Mouse (Mus musculus) left cerebral cortex, adult 9 months (tissue): ENCODE results near the gene Rac2.

Source experiments
- DNase-seq, 2 experiments: peaks; one replicate each; pipeline ENCODE4 v3.0.0; 2022; ENCODE audit warnings: low spot score in 2 of 2

The Rac2 gene

DNA sequence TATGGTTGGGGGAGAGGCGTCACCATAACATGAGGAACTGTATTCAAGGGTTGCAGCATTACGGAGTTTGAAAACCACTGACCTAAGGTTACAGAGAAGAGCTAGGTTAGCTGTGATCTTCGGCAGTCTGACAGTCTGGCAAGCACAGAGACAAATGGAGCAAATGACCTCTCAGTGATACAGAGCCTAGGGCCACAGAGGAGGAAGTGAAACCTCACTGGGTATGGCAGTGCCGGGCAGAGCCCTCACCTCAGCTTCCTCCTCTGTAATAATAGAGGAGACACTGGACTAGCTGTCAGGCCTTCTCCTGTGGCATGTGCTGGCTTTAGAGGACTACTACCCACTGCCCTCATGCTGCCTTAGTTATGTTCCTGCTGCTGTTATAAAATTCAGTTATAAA is 16.3 kb upstream of the Rac2 start:
- no peak for DNase-seq

DNA sequence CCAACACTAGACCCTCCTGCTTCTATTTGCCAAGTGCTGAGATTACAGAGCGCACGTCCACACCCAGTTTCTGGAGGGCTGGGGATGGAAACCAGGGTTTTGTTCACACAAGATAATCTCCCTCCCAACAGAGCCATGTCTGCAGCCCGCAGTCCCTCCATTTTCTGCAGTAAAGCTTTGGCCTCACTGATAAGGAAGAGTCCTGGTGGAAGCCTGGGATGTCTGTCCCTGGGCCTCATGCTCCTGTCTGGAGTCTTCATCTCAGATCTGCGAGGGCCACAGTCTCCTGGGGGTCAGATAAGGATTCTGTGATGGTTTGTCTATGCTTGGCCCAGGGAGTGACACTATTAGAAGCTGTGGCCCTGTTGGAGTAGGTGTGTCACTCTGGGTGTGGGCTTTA is 15.5 kb upstream of the Rac2 start:
- DNase-seq, result no peak

DNA sequence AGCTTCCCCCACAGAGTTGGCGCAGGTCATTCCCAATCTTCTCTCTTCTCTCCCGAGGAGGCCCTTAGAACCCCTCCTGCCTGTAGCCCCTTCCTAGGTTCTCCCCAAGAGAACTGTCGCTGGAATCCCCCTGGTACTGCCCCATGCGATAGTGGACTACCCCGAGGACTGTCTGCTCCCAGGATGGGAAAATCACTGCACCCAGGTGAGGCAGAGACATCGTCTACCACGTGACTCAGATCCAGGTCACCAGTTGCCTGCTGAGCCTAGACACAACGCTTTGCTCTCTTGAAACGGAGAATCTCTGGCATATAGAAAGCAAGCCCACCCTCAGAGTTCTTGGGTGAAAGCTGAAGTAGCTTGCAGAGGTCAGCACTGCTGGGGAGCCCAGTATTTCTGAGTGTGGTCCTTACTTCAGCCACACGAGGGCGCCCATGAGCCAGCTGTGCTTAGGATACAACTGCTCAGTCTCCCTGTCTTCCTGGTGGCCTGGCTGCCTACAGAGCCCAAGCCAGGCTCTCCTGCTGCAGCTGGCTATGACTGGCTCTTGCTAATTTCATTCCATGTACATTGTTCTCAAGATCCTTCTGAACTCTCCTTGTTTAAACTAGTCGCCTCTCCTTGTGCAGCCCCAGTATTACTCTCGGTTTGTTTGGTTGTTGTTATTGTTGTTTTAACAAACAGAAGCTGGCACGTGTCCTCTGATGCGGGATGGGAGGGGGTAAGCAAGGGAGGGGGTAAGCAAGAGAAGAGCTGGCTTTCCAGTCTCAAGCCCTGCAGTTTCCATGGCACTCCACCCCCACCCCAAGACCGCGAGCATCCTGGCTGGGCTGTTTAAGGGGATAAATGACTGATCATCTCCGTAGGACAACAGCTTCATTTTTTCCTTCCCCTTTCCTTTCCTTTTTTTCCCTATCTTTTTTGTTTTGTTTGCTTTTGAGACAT is 14.7 kb upstream of the Rac2 start:
- peak in 1 of 2 experiments; percentile 91 for DNase-seq

DNA sequence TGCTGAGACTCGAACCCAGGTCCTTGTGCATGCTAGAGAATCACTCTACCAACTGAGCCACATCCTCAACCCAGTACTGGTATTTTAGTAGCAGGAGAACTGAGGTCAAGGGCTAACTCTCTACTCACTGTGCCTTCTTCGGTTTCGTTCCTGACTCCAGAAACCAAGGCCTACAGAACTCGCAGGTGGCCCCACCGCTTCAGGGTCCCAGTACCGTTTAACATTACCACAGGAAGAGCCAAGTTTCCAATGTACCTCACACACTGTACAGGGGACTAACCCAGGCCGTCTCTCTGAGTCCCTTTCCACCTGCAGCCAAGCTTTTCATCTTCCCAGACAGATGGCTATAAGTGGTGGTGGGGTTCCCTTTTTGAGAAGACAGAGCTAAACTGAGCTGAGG is 12.8 kb upstream of the Rac2 start:
- no peak for DNase-seq

DNA sequence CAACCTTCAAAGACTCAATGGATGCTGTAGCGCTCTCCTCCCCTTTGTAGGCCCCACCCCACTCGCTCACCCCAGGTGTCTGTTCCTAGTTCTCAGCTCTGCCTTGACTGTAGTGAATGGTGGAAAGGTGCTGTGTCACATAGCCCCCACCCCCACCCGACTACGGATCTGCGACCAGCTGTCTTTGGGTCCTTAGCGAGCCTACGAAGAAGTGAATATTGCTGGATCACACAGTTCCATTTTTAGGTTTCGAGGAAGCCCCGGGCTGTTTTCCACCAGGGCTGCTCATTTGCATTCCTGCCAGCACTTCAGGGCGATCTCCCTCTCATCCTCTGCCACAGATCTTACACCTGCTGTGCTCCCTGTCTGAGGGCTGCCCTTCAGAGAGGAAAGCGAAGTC is 10.8 kb upstream of the Rac2 start:
- DNase-seq, result peak in 1 of 2 experiments; percentile 26

DNA sequence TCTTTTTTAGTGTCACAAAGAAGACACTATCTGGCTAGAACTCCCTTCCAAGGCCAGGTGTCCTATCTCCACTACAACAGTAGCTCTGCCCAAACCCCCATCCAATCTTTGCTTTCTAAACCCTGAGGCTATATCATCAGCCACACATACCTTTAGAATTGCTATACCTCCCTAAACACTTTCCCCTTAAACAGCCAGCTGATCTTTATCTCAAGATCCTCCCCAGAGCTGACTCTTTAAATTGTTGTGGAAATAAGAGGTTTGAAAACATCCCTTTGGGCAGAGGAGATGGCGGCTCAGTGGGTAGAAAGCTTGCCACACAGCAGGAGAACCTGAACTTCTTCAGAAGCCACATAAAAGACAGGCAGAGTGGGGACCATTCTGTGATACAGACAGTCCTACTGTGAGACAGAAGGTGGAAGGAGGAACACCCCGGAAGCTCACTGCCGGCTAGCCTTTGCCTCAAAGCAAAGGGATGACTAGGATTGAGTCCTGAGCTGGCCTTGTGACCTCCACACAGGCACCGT is 3.8 kb upstream of the Rac2 start:
- no peak for DNase-seq

DNA sequence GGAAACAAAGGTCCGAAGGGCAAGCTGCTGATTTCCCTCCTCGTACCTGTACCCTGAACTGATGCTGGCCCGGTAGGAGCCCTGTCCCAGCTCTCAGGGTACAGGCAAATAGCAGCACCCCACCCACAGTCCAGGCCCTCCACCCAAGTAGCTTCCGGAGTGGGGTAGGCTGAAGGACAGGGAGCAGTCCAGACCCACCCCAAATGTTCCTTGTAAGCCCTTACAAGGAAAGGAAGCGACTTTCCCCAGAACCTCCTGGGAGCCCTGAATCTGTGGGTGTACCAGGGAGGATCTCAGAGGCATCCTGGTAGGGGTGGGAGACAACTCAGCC is 348 bp downstream of the Rac2 start:
- DNase-seq, result no peak

DNA sequence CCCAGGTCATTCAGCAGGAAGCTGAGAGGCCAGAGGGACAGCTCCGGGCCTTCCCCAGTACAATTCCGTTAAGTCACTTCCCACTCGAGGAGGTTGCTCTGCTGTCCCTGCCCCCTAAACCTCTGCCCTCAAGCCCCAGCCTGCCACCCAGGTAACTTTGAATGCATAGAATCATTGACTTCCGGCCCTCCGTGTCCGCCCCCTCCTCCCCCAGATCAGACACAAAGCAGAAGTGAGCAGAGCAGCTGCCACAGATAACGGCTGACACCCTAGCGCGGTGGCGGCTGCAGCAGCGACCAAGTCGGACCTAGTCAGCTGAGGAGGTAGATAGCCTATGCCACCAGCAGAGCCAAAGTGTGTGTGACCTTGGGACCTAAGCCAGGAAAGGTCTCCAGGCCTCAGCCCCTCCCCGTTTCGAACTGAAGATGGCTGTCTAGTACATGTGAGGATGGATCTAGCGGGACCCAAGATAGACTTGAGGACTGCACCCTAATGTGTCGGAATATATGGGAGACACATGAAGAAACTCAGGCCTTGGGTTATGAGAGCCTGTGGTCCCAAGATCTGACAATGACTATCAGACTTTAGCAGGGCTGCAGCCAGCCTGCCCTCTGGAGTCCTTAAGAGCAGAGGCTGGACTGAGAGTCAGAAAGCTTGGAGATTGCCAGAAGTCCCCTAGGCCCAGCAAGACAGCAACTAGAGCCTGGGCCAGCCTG is 871 bp downstream of the Rac2 start:
- no peak for DNase-seq

DNA sequence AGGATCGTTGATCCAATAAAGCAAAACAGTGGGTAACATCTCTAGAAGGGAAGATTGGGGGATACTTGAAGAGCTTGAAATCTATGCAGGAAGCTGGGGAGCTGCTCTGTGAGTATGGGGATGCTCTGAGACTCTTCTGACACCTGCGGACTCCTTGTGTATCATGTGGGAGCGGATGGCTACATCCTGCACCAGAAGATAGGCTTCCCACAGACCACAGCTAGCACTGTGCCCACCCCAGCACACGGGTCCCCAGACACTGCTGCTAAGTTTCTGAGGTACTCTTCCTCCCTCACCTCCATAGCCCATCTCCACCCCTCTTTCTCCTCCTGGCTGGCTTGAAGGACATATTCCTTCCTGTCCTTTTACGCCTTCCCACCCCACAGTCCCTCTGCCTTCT is 2.4 kb downstream of the Rac2 start:
- DNase-seq, result no peak

DNA sequence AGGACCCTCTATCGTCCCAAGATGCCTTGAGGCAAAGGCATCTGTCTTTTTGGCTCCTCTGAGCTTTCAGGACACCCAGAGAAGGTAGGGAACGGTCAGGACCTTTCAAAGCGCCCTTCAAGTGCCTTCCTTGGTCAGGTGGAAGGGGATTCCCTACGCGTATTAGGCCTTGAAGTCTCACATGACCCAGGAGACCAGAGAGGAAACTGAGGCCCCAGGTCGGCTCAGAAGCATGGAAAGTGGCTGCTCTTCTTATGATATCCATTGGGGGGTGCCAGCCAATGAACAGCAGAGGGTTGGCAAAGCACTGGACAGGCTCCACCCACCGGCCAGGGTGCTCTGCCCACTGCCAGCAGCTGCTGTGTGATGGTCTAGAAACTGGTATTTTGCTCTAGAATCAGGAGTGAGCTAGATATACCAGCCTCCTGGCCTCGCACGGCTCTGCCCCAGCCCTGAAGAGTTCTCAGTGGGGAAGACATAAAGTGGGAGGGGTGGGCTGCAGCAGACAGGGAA is 4.9 kb downstream of the Rac2 start:
- DNase-seq, result no peak

DNA sequence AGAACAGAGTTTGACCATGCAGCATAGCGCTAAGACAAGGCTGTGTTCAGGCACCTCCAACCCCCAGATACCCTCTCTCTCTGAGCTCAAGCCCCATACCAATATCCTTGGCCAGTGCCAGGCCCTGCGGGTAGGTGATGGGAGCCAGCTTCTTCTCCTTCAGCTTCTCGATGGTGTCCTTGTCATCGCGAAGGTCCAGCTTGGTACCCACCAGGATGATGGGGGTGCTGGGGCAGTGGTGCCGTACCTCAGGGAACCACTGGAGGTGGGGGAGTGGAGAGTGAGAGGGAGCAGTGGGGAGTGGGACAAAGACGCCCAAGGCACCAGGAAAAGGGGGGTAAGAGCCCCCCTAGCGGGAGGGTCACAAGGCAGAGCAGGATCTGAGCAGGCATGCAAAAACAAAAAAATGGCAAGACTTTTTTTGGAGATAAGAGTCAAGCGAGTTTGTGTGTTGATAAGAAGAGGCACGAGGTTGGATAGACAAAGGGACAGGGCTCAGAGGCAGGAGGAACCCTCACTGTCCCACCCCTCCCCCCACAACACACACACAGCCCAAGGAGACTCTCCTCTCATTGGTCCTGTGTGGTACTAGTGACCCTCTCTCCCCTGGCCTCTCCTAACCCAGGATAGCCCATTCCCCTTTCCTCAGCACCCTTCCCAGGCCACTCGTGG is 7.7 kb downstream of the Rac2 start:
- no peak for DNase-seq

DNA sequence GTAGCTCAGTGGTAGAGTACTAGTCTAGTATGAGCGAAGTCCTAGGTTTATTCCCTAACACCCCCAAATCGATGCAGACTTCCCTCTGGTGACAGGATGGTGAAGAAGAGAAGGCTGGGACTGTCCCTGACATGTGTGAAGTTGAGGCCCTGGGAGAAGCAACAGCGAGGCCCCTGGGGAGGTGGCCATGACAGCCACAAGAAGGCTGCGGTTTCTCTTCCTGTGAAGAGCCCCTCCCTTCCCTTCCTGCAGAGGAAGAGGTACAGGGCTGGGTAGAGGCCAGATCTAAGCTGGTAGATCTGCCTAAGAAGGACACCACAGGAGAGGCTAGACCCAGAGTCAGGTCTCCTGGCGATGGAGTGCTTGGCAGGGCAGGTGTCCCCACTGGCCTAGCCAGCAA is 8.6 kb downstream of the Rac2 start:
- no peak for DNase-seq

DNA sequence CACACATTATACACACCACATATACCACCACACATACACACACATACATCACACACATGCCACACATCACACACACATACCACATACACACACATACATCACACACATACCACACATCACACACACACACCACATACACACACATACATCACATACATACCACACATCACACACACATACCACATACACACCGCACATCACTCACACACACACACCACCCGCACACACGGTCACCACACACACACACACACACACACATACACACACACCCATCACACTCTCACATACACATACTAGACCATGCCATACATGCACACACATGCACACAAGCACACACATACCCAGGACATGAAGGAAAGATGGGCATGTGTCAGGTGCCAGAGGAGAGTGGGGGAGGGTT is 9.2 kb downstream of the Rac2 start:
- no peak for DNase-seq

DNA sequence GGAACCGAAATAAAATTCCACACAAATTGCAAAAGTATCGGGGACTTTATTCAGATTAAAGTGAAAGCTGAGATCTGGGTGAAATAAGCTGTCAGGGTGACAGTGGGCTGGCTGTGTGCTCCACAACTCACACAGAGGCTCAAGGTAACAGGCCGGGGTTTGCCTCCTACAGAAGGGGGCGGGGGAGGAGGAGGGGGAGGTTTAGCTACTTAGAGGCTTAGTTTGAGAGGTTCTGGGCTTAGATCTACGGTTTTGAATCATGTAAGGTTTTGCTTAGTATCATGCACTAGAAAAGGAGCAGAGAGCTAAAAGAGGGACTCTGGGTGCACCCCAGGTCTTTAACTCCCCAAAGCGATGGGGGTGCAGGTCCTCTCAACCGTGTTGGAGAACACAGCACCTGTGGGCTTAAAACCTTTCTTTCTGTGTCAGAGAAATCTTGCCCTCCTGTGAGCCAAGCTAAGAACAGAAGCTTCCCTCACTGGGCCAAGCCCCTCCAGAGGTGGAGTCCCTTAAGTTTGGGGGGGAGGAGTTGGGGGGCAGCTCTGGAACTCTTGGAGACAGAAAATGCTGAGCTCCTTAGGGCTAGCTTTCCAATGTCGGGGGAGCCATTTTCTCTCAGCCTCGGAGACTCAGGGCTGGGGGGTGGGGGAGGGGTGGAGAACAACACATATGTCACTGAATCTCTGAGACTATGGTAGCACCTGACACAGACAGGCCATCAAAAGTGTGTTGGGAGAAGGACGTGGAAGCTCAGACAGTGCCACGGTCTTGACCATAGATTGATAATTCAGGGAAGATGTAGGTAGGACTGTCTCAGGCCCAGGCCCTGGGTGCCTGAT is 13.2 kb downstream of the Rac2 start:
- no peak for DNase-seq

DNA sequence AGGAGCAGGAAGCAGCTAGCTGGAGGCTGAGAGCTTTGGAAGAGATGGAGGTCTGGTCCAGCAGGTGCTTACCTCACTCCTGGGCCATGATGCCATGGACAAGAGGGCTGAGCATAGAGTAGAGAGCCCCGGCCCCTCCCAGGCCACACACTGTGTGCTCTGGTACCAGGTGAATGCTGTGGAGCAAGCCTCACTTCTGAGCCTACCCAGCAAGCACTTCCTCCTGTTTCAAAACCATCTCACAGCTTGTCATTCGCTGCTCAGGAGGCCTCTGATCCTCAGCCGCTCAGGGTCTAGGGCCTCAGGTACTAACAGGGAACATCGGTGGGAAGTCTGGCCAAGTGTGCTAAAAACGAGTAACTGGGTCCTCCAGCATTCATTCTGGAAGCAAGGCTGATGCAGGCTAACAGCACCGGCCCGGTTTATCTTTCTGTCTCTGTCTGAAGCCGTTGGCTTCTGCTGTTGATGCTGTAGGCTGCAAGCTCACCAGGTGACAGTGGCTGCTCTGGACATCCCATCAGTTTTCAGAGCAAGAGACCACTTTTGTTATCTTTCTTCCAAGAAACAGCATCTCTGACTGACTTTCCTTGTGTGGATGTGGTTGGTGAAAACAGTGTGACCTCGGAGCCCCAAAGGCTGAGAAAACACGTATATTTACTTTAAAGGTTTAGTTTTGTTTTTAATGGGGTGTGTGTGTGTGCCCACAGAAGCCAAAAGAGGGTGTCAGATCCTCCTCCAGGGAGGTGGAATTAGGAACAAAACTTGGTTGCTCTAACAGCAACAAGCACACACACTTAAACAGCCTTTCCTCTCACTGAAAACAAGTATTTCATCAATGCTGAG is 14.7 kb downstream of the Rac2 start:
- DNase-seq, result no peak

DNA sequence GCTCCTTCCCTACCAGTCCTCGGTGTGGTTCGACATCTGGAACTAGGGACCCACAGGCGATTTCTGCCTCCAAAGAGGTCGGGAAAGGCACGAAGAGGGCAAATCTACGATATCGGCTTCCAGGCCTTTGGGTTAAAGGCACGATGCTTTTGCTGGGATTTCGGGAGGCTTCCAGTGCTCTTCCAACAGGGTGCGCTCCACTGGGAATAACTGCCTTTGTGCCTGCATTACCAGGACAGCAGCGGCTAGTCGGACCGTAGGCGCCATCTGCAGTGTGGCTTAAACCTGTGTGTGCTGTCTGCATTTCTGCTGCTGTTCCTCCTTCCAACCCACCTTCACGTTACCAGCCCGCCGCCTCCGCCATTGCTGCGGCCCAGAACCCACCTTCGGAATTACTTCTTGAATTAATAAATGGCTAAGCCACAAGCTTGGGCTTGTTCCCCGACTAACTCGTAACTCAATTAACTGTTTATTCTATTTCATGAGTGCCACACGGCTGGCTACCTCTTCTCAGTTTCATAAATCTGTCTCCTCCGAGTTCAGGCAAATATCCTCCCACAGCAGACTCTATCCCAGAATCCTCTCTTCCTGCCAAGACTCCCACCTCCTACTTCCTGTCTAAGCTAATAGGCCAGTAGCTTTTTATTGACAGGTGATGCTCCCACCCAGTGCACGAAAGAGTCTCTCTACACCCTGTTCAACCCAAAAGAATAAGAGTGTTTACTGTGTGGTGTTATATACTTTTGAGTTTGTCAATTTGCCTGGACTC is 17.9 kb downstream of the Rac2 start:
- no peak for DNase-seq

DNA sequence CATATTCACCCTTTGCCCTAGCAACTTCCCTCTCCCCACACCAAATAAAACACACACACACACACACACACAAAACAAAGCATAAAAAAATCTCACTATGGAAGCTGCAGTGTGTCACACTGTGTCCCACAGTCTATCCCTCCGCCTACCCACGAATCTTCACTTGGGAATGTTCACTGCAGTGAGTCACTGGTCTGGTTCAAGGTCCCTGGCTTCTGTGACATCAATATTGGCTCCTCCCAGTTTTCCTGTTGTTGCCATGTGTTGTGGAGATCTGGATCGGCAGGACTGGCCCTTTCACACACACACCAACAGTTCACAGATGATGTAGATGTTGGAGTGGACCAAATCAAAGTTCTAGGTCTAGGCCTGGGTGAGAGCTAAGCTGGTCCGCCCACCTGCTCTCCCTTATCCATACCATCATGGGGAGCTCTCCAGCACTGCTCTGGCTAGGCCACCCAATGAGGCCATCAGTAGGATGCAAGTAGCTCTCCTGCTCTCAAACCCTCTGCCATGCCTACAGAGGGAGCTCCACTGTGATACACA is 23.3 kb downstream of the Rac2 start:
- DNase-seq, result no peak

DNA sequence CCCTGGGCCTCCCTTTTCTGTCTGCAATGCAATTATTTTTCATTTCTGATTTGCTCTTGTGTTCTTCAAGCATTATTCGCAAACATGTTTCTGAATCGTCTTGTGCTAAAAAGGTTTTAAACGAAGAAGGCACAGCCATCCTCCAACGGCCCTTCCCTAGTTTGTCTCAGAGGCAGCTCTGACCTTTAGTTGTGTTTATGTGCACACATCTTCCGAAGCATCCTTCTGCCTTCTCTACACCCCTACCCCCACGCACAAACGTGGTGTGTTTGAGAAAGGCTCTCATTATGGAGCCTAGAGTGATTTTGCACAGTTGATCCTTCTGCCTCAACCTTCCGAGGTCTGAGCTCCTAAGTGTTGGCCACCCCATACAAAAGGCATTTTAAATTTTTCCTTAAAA is 23.9 kb downstream of the Rac2 start:
- no peak for DNase-seq

DNA sequence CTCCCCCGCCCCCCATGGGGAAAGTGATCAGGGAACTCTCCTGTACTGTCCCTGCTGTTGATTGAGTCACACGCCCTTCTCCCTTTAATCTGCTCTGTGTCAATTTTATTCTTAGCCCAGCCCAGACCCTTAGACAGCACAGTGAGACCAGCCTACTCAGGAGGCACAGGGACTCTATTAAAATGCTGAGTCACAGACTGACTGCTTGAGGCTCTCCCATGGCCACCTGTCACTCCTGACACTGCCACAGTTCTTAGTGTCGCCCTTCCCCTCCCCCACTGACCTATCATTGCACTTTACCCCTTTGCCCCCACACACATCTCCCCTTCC is 24.3 kb downstream of the Rac2 start:
- DNase-seq, result no peak
